Mouse (Mus musculus) liver, embryonic 16.5 days (tissue): ENCODE data around the gene Fbxo2. TPM values are rescaled to one million over a fixed set of nuclear protein-coding genes. Genes with fewer than 3 reads are reported as not detected.
A peak's percentile ranks its signal among the peaks of the same experiment; 100 is the strongest.
"Not testable (repeated sequence)": the region's sequence is repeated elsewhere in the genome, so short reads cannot be mapped to it uniquely, and the experiment has no call there.

ENCODE experiments used
- ATAC-seq: fragments of 200-750 bp; cut with Nextera tagmentation; 2 replicates; pipeline ENCODE4 v1.8.0; 2017; ENCODE audit warnings: low read depth, mild to moderate bottlenecking, moderate number of reproducible peaks, moderate library complexity
- H3K27ac ChIP-seq: fragments of 300-500 bp; sonication (generic); 2 replicates; pipeline ENCODE4 v1.5.1; 2014; ENCODE audit warnings: mild to moderate bottlenecking, low read length
- H3K27me3 ChIP-seq: fragments of 300-500 bp; sonication (generic); 2 replicates; pipeline ENCODE4 v1.6.1; 2014; ENCODE audit warnings: low read depth, low read length, mixed read lengths; ENCODE audit not compliant: control insufficient read depth, insufficient read depth
- H3K36me3 ChIP-seq: fragments of 300-500 bp; sonication (generic); 2 replicates; pipeline ENCODE4 v1.6.1; 2014; ENCODE audit warnings: mild to moderate bottlenecking; ENCODE audit not compliant: control insufficient read depth, insufficient read depth
- H3K4me1 ChIP-seq: fragments of 300-500 bp; sonication (generic); 2 replicates; pipeline ENCODE4 v1.6.1; 2014; ENCODE audit warnings: low read depth, low read length, mixed read lengths; ENCODE audit not compliant: control insufficient read depth
- H3K4me2 ChIP-seq: fragments of 300-500 bp; sonication (generic); 2 replicates; pipeline ENCODE4 v1.6.1; 2014; ENCODE audit warnings: low read depth, low read length, mixed read lengths
- H3K4me3 ChIP-seq: fragments of 300-500 bp; sonication (generic); 2 replicates; pipeline ENCODE4 v1.5.1; 2014; ENCODE audit warnings: low read depth, mild to moderate bottlenecking, low read length
- H3K9ac ChIP-seq: fragments of 300-500 bp; sonication (generic); 2 replicates; pipeline ENCODE4 v1.6.1; 2014; ENCODE audit warnings: low read depth, low read length
- H3K9me3 ChIP-seq: fragments of 300-500 bp; sonication (generic); replicated peaks from 2 replicates; pipeline ENCODE4 v1.6.1; 2016; ENCODE audit warnings: low read length; ENCODE audit not compliant: control insufficient read depth
- WGBS: fragments of 180-500 bp; shearing (Covaris S2); extraction: QIAGEN DNeasy Blood & Tissue Kit; methylation state at CpG from one replicate; pipeline ENCODE4 v1.1.7; 2014; ENCODE audit not compliant: insufficient replicate concordance; 5-methylcytosine and 5-hydroxymethylcytosine counted together
- polyA plus RNA-seq: library from polyadenylated mRNA; unstranded; fragments of >200 nt; fragmentation: Nextera tagmentation; extraction: Ambion mirVana; gene quantifications from 2 replicates; pipeline ENCODE4 v1.2.1, GENCODE M21; 2015

Fbxo2 gene
- polyA plus RNA-seq = not detected in 2 replicates

- WGBS = 1% methylated on average over 41 of the region's 43 CpGs
- H3K4me2 ChIP-seq = peak within 1 kb of the TSS; percentile 96
- H3K27ac ChIP-seq = no peak within 1 kb of the TSS
- peak within 1 kb of the TSS; percentile 63 for H3K9ac ChIP-seq
- H3K4me1 ChIP-seq = peaks cover 19% of the 10 kb centered on the region
- H3K36me3 ChIP-seq = no peaks in the 10 kb centered on the region
- peak; percentile 20; the same call in 1 of the 2 replicates for ATAC-seq
- H3K27me3 ChIP-seq = peaks cover 77% of the 10 kb centered on the region
- H3K9me3 ChIP-seq = no peaks in the 10 kb centered on the region
- peak within 1 kb of the TSS; percentile 65 for H3K4me3 ChIP-seq
These were observed at the start of gene Fbxo2, which contains the start of gene Fbxo44 for GRCm38 (mm10) chr4:148160436-148161390. TSS of gene Fbxo2 (plus strand) at chr4:148160621. TSS of gene Fbxo44 (minus strand) at chr4:148160482.

GRCm38 (mm10) chr4:148112519-148112918 lies 47.9 kb upstream of the Fbxo2 start:
- Histone ChIP-seq H3K4me1 (no peaks in the 10 kb centered on the region), H3K4me3 (no peak overlapping the region), H3K9ac (no peak overlapping the region), H3K27me3 (peaks cover 4% of the 10 kb centered on the region; the same call in 1 of the 2 replicates), H3K9me3 (no peaks in the 10 kb centered on the region; the same call in 1 of the 2 replicates), H3K4me2 (no peak overlapping the region), H3K27ac (no peak overlapping the region), H3K36me3 (no peaks in the 10 kb centered on the region)
- WGBS = 58% methylated on average over 12 of the region's 12 CpGs
- ATAC-seq = no peak

- no peak overlapping the region for H3K9ac ChIP-seq
- no peaks in the 10 kb centered on the region for H3K36me3 ChIP-seq
- no peaks in the 10 kb centered on the region; the same call in 1 of the 2 replicates for H3K9me3 ChIP-seq
- WGBS = 5% methylated on average over 15 of the region's 15 CpGs
- peaks cover 4% of the 10 kb centered on the region; the same call in 1 of the 2 replicates for H3K27me3 ChIP-seq
- ATAC-seq = no peak
- no peaks in the 10 kb centered on the region for H3K4me1 ChIP-seq
- H3K27ac ChIP-seq = no peak overlapping the region
- H3K4me3 ChIP-seq = no peak overlapping the region
- no peak overlapping the region for H3K4me2 ChIP-seq
These were observed 45.5 kb upstream of the Fbxo2 start for GRCm38 (mm10) chr4:148114758-148115391.

- Histone ChIP-seq H3K36me3 (no peaks in the 10 kb centered on the region), H3K4me1 (no peaks in the 10 kb centered on the region), H3K4me2 (no peak overlapping the region), H3K27me3 (peaks cover 4% of the 10 kb centered on the region; the same call in 1 of the 2 replicates), H3K4me3 (no peak overlapping the region), H3K9me3 (no peaks in the 10 kb centered on the region; the same call in 1 of the 2 replicates), H3K9ac (no peak overlapping the region), H3K27ac (no peak overlapping the region)
- WGBS = 3% methylated on average over 15 of the region's 15 CpGs
- ATAC-seq = no peak
These were observed 45.0 kb upstream of the Fbxo2 start for GRCm38 (mm10) chr4:148115467-148115866.

GRCm38 (mm10) chr4:148116657-148117056 lies 43.8 kb upstream of the Fbxo2 start:
- Histone ChIP-seq H3K27me3 (peaks cover 4% of the 10 kb centered on the region; the same call in 1 of the 2 replicates), H3K9ac (no peak overlapping the region), H3K36me3 (no peaks in the 10 kb centered on the region), H3K27ac (no peak overlapping the region), H3K9me3 (no peaks in the 10 kb centered on the region; the same call in 1 of the 2 replicates), H3K4me3 (no peak overlapping the region), H3K4me1 (no peaks in the 10 kb centered on the region), H3K4me2 (no peak overlapping the region)
- 70% methylated on average over 4 of the region's 4 CpGs for WGBS
- no peak for ATAC-seq

- Histone ChIP-seq H3K27ac (no peak overlapping the region), H3K4me1 (no peaks in the 10 kb centered on the region), H3K4me2 (no peak overlapping the region), H3K36me3 (no peaks in the 10 kb centered on the region), H3K9me3 (no peaks in the 10 kb centered on the region; the same call in 1 of the 2 replicates), H3K9ac (no peak overlapping the region), H3K27me3 (peaks cover 4% of the 10 kb centered on the region; the same call in 1 of the 2 replicates), H3K4me3 (no peak overlapping the region)
- no peak for ATAC-seq
- 62% methylated on average over 4 of the region's 4 CpGs for WGBS
These were observed 43.0 kb upstream of the Fbxo2 start for GRCm38 (mm10) chr4:148117392-148117791.

GRCm38 (mm10) chr4:148119578-148119977 lies 40.8 kb upstream of the Fbxo2 start:
- not testable (repeated sequence) for H3K4me2 ChIP-seq, H3K9me3 ChIP-seq, ATAC-seq, H3K27ac ChIP-seq, H3K36me3 ChIP-seq, H3K9ac ChIP-seq, H3K27me3 ChIP-seq, H3K4me1 ChIP-seq, H3K4me3 ChIP-seq
- 56% methylated on average over 9 of the region's 9 CpGs for WGBS

- WGBS = 53% methylated on average over 9 of the region's 9 CpGs
- Histone ChIP-seq H3K4me3 (no peak overlapping the region), H3K9me3 (no peaks in the 10 kb centered on the region; the same call in 1 of the 2 replicates), H3K27me3 (no peaks in the 10 kb centered on the region), H3K36me3 (no peaks in the 10 kb centered on the region), H3K9ac (no peak overlapping the region), H3K27ac (no peak overlapping the region), H3K4me2 (no peak overlapping the region), H3K4me1 (no peaks in the 10 kb centered on the region)
- ATAC-seq = no peak
These were observed 39.9 kb upstream of the Fbxo2 start for GRCm38 (mm10) chr4:148120555-148120954.
